25 mouse cellular contexts compared by ENCODE assay signal in the genomic region with DNA sequence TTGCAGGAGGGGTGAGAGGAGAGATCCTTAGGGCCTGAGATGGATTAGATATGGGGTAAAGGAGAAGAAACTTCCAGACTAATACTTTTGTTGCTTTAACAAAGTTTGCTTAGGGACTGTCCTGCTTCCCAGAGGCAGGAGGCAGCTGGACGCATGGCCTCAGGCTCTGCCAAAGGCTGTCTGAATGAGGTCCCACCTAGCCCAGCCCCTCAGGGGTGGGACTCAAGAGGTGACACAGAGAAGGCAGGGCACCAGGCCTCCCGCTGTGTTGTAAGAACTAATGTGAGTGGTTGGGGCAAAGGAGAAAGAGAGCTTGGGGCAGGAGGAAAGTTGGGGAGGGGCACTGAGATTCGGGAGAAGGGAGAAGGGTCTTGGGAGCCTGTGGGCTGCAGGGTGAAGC.
DNase-seq lines count a peak whose midpoint lies in the region; ATAC-seq and TF ChIP-seq lines count a peak whose summit lies in the region.
"Had no signal": no experiment of that assay in that cellular context is flagged by ENCODE, and none has a peak within 500 bp of the region (broad histone marks: within the 10 kb centered on the region; RNA-seq: fewer than 3 reads in every experiment).

No protein-coding gene starts in this region.

- H3K79me2 ChIP-seq in liver, adult 2 months (ENCODE audit: control insufficient read depth, insufficient read depth, low read length), result no peaks in the 10 kb centered on the region

- H3K36me3 ChIP-seq in limb, embryonic 10.5 days, result no peaks in the 10 kb centered on the region
- no peaks in the 10 kb centered on the region for H3K36me3 ChIP-seq in liver, adult 2 months (ENCODE audit: control insufficient read depth, insufficient read depth, low read length)
- no peaks in the 10 kb centered on the region for H3K36me3 ChIP-seq in liver, embryonic 16.5 days (ENCODE audit: control insufficient read depth, insufficient read depth)
- H3K36me3 ChIP-seq: forebrain, embryonic 15.5 days; heart, embryonic 13.5 days; intestine, embryonic 15.5 days; limb, embryonic 13.5 days had no signal

- peaks cover 24% of the 10 kb centered on the region for H3K4me1 ChIP-seq in limb, embryonic 10.5 days
- H3K4me1 ChIP-seq in liver, adult 2 months (ENCODE audit: control insufficient read depth, insufficient read depth, low read length), result peaks cover 15% of the 10 kb centered on the region
- no peaks in the 10 kb centered on the region for H3K4me1 ChIP-seq in liver, embryonic 16.5 days (ENCODE audit: control insufficient read depth, low read depth, low read length)
- H3K4me1 ChIP-seq: forebrain, embryonic 15.5 days; intestine, embryonic 15.5 days had no signal

- H3K9me3 ChIP-seq in limb, embryonic 10.5 days (replicated peaks), result no peaks in the 10 kb centered on the region
- no peaks in the 10 kb centered on the region for H3K9me3 ChIP-seq in liver, embryonic 16.5 days (replicated peaks; ENCODE audit: control insufficient read depth, low read length)
- H3K9me3 ChIP-seq: forebrain, embryonic 15.5 days; heart, embryonic 13.5 days; intestine, embryonic 15.5 days; limb, embryonic 13.5 days had no signal

- 0 out of 2 replicates have a peak overlapping the region, but pooled peaks have one; percentile 9 for H3K27ac ChIP-seq in limb, embryonic 10.5 days
- no peak overlapping the region for H3K27ac ChIP-seq in liver, adult 2 months (replicated peaks; ENCODE audit: insufficient read depth, low read depth, low read length)
- H3K27ac ChIP-seq in liver, embryonic 16.5 days (ENCODE audit: low read length), result no peak overlapping the region
- H3K27ac ChIP-seq: forebrain, embryonic 15.5 days; gastrocnemius, adult 2 months; heart, embryonic 13.5 days; hindbrain, postnatal 0 days; intestine, embryonic 15.5 days; left cerebral cortex, adult 2 months; limb, embryonic 13.5 days; macrophage had no signal

- H3K27me3 ChIP-seq in limb, embryonic 10.5 days (ENCODE audit: low read depth, poor library complexity, severe bottlenecking), result no peaks in the 10 kb centered on the region
- no peaks in the 10 kb centered on the region for H3K27me3 ChIP-seq in liver, adult 2 months (ENCODE audit: control insufficient read depth, insufficient read depth, low read length)
- H3K27me3 ChIP-seq in liver, embryonic 16.5 days (ENCODE audit: control insufficient read depth, insufficient read depth, low read depth, low read length), result no peaks in the 10 kb centered on the region
- H3K27me3 ChIP-seq: forebrain, embryonic 15.5 days; intestine, embryonic 15.5 days; limb, embryonic 13.5 days had no signal

- no peak overlapping the region for H3K9ac ChIP-seq in liver, adult 2 months (ENCODE audit: low read depth, low read length)
- no peak overlapping the region for H3K9ac ChIP-seq in liver, embryonic 16.5 days (ENCODE audit: low read depth, low read length)
- H3K9ac ChIP-seq: forebrain, embryonic 15.5 days; heart, embryonic 13.5 days; intestine, embryonic 15.5 days; limb, embryonic 13.5 days had no signal

- TF ChIP-seq CTCF in liver, adult 2 months (IDR thresholded peaks at IDR 0.05; ENCODE audit: low read depth, low read length), result no peak

- no peak for TF ChIP-seq POLR2A in liver, adult 2 months (IDR thresholded peaks at IDR 0.05; ENCODE audit: extremely low read depth, insufficient read depth, low read length)

- ATAC-seq in liver, embryonic 16.5 days (ENCODE audit: low read depth), result peak; percentile 75
- ATAC-seq: CD4-positive, CD25-positive, alpha-beta regulatory T cell, adult 4 months; forebrain, embryonic 15.5 days; hindbrain, postnatal 0 days; intestine, embryonic 15.5 days; midbrain, embryonic 16.5 days had no signal

- intact Hi-C loops in heart, postnatal 25 days (cut with DNase I), result no loop called here

- H3K4me2 ChIP-seq in liver, embryonic 16.5 days (ENCODE audit: low read depth, low read length), result no peak overlapping the region
- H3K4me2 ChIP-seq: forebrain, embryonic 15.5 days; heart, embryonic 13.5 days; intestine, embryonic 15.5 days; limb, embryonic 13.5 days had no signal

- WGBS in limb, embryonic 10.5 days, result 31% methylated on average over 3 of the region's 3 CpGs
- WGBS in liver, adult 2 months, result 38% methylated on average over 3 of the region's 3 CpGs
- 54% methylated on average over 3 of the region's 3 CpGs for WGBS in liver, embryonic 16.5 days (ENCODE audit: insufficient replicate concordance)

- peak; percentile 78 for DNase-seq in heart, adult 11 months
- DNase-seq in heart, postnatal 25 days (ENCODE audit: low spot score), result no peak
- no peak for DNase-seq in limb, embryonic 10.5 days (ENCODE audit: low spot score)
- peak; percentile 73 for DNase-seq in liver, adult 2 months (ENCODE audit: extremely low read depth, low read depth, low spot score)
- no peak for DNase-seq in layer of hippocampus, adult 18-20 months (ENCODE audit: low spot score in 2 of 2)
- DNase-seq in layer of hippocampus, adult 9-10 months (ENCODE audit: low spot score), result no peak
- DNase-seq: cerebellum, adult 8-10 months; cerebellum, postnatal 25 days; gastrocnemius, adult 2 months; heart, postnatal 10 days; kidney, adult 2 months; lung, adult 2 months; lung, postnatal 10 days; right cerebral cortex, postnatal 4 days; thymus, postnatal 14 days had no signal

- H3K4me3 ChIP-seq in limb, embryonic 10.5 days, result no peak overlapping the region
- H3K4me3 ChIP-seq in liver, adult 2 months (ENCODE audit: insufficient read depth, low read depth, low read length), result no peak overlapping the region
- H3K4me3 ChIP-seq in liver, embryonic 16.5 days (ENCODE audit: low read depth, low read length), result no peak overlapping the region
- H3K4me3 ChIP-seq: forebrain, embryonic 15.5 days; gastrocnemius, adult 2 months; heart, embryonic 13.5 days; intestine, embryonic 15.5 days; left cerebral cortex, adult 2 months; limb, embryonic 13.5 days had no signal

Comparison
In these comparisons a context has a peak if more than half of its experiments do, and no peak if none do; other contexts are left out.
1. DNase-seq: peak in heart, adult 11 months (single experiment) and liver, adult 2 months (single experiment); none in heart, postnatal 25 days (single experiment), limb, embryonic 10.5 days (single experiment), layer of hippocampus, adult 18-20 months (0 of 2) and layer of hippocampus, adult 9-10 months (single experiment).